Comparison of ENCODE assay signal across 7 mouse cellular contexts in genomic region chr12:10738378-10738777, GRCm38 (mm10).
DNase-seq lines count a peak whose midpoint lies in the region; TF ChIP-seq lines count a peak whose summit lies in the region.
"Not testable (repeated sequence)": the region's sequence is repeated elsewhere in the genome, so short reads cannot be mapped to it uniquely, and the experiment has no call there.

No protein-coding gene starts in this region.

- H3K9me3 ChIP-seq in ES-Bruce4 (replicated peaks; ENCODE audit: control insufficient read depth, insufficient read depth, low read length, poor library complexity, severe bottlenecking); ES-E14 (ENCODE audit: control insufficient read depth, insufficient read depth, low read depth, low read length): not testable (repeated sequence)

- H3K27ac ChIP-seq in ES-Bruce4 (ENCODE audit: insufficient read depth, low read length) = peak overlapping the region; percentile 36
- H3K27ac ChIP-seq in ES-E14 (ENCODE audit: insufficient read depth, low read depth, low read length, poor library complexity, severe bottlenecking) = 0 out of 2 replicates have a peak overlapping the region, but pooled peaks have one; percentile 40

- peak; percentile 73 for TF ChIP-seq EP300 in ES-Bruce4 (IDR thresholded peaks at IDR 0.05; ENCODE audit: insufficient read depth, low read depth, low read length)

- H3K4me1 ChIP-seq in ES-Bruce4 (ENCODE audit: control insufficient read depth, insufficient read depth, low read length); ES-E14 (ENCODE audit: control insufficient read depth in 2 of 2, insufficient read depth in 2 of 2, low read length in 2 of 2, poor library complexity in 1 of 2): not testable (repeated sequence)

- not testable (repeated sequence) for TF ChIP-seq POLR2A in ES-Bruce4 (IDR thresholded peaks at IDR 0.05; ENCODE audit: insufficient read depth, low read length)

- H3K36me3 ChIP-seq in ES-Bruce4 (ENCODE audit: control insufficient read depth, insufficient read depth, low read length, poor library complexity, severe bottlenecking); ES-E14 (ENCODE audit: control insufficient read depth, insufficient read depth, low read length, poor library complexity, severe bottlenecking): not testable (repeated sequence)

- in situ Hi-C loops in ES-E14 (cut with MboI; ENCODE audit: low sequenced_read_pairs in 2 of 2, unreplicated experiment in 2 of 2) = not testable (repeated sequence)

- not testable (repeated sequence) for H3K9ac ChIP-seq in ES-Bruce4 (ENCODE audit: low read depth, poor library complexity, severe bottlenecking); ES-E14 (ENCODE audit: insufficient read depth, low read depth, low read length, poor library complexity, severe bottlenecking)

- not testable (repeated sequence) for H3K27me3 ChIP-seq in ES-Bruce4 (ENCODE audit: control insufficient read depth, insufficient read depth, low read length, poor library complexity, severe bottlenecking)

- DNase-seq in ES-CJ7 (ENCODE audit: low read depth, low spot score) (peak; percentile 85), ES-E14 (ENCODE audit: low read depth, low spot score) (peak; percentile 40), R1 (ENCODE audit: low read depth, low spot score) (peak; percentile 78), WW6 (ENCODE audit: low read depth, low spot score) (peak; percentile 11), ZHBTc4 (ENCODE audit: low read depth, low spot score) (peak; percentile 78)
- DNase-seq in heart, adult 11 months = peak; percentile 71

- H3K4me3 ChIP-seq in ES-Bruce4 (ENCODE audit: low read depth, low read length); ES-E14 (ENCODE audit: insufficient read depth in 1 of 2, low read depth in 1 of 2, low read length in 2 of 2, poor library complexity in 1 of 2, severe bottlenecking in 1 of 2): not testable (repeated sequence)

- not testable (repeated sequence) for TF ChIP-seq CTCF in ES-Bruce4 (IDR thresholded peaks at IDR 0.05; ENCODE audit: low read depth, low read length)

Comparison
In these comparisons a context has a peak if more than half of its experiments do, and no peak if none do; other contexts are left out.
1. DNase-seq: peak in every context shown above with its lines; median percentile 85 in ES-CJ7; 78 in R1; 78 in ZHBTc4; 71 in heart, adult 11 months; 40 in ES-E14; 11 in WW6.